Mouse (Mus musculus): ENCODE results near the gene Gm20721.

DNA sequence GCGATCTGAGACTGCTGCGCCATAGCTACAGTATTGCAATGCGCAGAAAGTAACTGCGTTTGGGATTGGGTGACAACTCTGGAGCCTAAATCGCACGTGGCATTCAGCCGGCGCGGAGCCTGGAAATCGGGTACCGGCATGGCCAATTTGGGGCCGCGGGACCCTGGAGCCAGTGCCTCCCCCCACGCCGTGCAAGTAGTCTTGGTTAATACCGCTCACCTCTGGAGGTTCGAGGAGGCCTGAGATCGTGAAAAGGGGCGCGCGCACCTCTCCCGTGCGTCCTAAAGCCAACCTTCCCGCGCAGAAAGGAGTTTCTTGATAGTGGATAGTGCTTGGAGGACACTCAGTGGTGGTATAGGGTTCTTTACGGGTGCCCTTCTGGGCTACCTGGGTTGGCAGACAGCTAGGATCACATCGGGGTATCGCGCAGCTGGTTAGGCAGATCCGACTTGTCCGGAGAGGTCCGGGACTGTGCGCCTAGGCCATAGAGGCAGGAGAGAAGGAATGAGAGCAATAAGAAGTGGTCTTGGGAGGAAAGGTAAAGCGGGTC is 60.5 kb downstream of the Gm20721 start:
- TF ChIP-seq ZC3H11A (IDR thresholded peaks at IDR 0.05; ENCODE audit: borderline replicate concordance, low read depth, low read length): no peak
- no peak for TF ChIP-seq MAFK (IDR thresholded peaks at IDR 0.05; ENCODE audit: insufficient read depth, low read depth, low read length)

All from ES-E14 (cell line).